Mouse (Mus musculus) hindbrain, embryonic 13.5 days (tissue): ENCODE measurements around the gene Otud1. TPM values are rescaled to one million over a fixed set of nuclear protein-coding genes. Genes with fewer than 3 reads are reported as not detected.

Source experiments
- ATAC-seq: fragments of 200-750 bp; cut with Nextera tagmentation; 2 replicates; pipeline ENCODE4 v1.8.0; 2017; ENCODE audit warnings: moderate TSS enrichment; ENCODE audit not compliant: low FRiP score
- H3K27ac ChIP-seq: fragments of 300-500 bp; sonication (generic); 2 replicates; pipeline ENCODE4 v1.5.1; 2015; ENCODE audit warnings: inconsistent platforms, mild to moderate bottlenecking, moderate library complexity
- H3K27me3 ChIP-seq: fragments of 300-500 bp; sonication (generic); 2 replicates; pipeline ENCODE4 v1.6.1; 2015; ENCODE audit warnings: mild to moderate bottlenecking, inconsistent platforms
- H3K36me3 ChIP-seq: fragments of 300-500 bp; sonication (generic); 2 replicates; pipeline ENCODE4 v1.6.1; 2015; ENCODE audit warnings: mild to moderate bottlenecking, inconsistent platforms
- H3K4me1 ChIP-seq: fragments of 300-500 bp; sonication (generic); replicated peaks from 2 replicates; pipeline ENCODE4 v1.6.1; 2015; ENCODE audit warnings: inconsistent platforms
- H3K4me2 ChIP-seq: fragments of 300-500 bp; sonication (generic); 2 replicates; pipeline ENCODE4 v1.6.1; 2015; ENCODE audit warnings: inconsistent platforms, mild to moderate bottlenecking, moderate library complexity
- H3K4me3 ChIP-seq: fragments of 300-500 bp; sonication (generic); 2 replicates; pipeline ENCODE4 v1.5.1; 2015; ENCODE audit warnings: mild to moderate bottlenecking, inconsistent platforms
- H3K9ac ChIP-seq: fragments of 300-500 bp; sonication (generic); 2 replicates; pipeline ENCODE4 v1.6.1; 2015; ENCODE audit warnings: mild to moderate bottlenecking, inconsistent platforms
- H3K9me3 ChIP-seq: fragments of 300-500 bp; sonication (generic); 2 replicates; pipeline ENCODE4 v1.6.1; 2016; ENCODE audit warnings: inconsistent platforms
- WGBS: fragments of 180-500 bp; shearing (Covaris S2); methylation state at CpG from one replicate; pipeline ENCODE4 v1.1.7; 2015; 5-methylcytosine and 5-hydroxymethylcytosine counted together
- polyA plus RNA-seq: library from polyadenylated mRNA; unstranded; fragments of >200 nt; fragmentation: Nextera tagmentation; extraction: Ambion mirVana; gene quantifications from 2 replicates; pipeline ENCODE4 v1.2.1, GENCODE M21; 2015

The Otud1 gene
- 1.0 and 1.2 TPM in 2 replicates for polyA plus RNA-seq

DNA sequence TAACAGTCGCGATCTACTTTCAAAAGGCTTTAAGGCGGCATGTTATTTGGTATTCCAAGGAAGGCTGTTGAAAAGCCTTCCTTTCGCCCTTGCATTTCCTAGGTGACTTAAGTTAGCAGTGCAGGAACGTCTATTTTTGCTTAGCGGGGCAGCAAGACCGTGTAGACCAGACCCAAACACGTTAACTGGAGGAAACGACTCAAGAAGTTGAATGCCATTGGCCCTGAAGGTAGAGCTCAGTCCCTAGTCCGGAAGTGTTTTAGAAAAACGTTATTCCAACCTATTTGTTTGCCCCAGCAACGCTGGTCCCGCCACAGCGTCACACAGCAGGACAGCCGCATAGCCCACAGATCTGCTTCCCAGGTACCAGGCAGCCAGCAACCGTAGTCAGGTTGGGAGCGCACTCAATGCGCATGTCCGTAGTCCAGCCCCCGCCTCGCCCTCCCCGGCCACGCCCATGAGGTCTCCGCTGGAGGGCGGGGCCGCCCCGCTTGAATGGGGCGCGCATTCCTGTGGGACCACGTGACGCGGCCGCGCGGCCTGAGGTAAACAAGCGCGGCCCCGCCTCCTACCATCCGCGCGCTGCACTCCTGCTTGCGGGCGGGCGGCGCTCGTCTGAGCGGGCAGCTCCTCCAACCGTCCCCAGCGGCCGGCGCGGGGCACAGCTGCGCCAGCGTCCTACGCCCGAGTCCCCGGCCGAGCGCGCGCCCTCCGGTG, at the start of gene Otud1:
Otud1 (plus strand) TSS at position 595 of the 717 bp plus-strand sequence.
- peak within 1 kb of the TSS; percentile 83 for H3K9ac ChIP-seq
- H3K4me1 ChIP-seq = peaks cover 19% of the 10 kb centered on the region
- peak within 1 kb of the TSS; percentile 64 for H3K4me2 ChIP-seq
- H3K9me3 ChIP-seq = no peaks in the 10 kb centered on the region
- H3K4me3 ChIP-seq = peak within 1 kb of the TSS; percentile 75
- H3K36me3 ChIP-seq = no peaks in the 10 kb centered on the region
- peak; percentile 98 for ATAC-seq
- peak within 1 kb of the TSS; percentile 86 for H3K27ac ChIP-seq
- WGBS = under 1% methylated on average over 59 of the region's 62 CpGs
- H3K27me3 ChIP-seq = peaks cover 39% of the 10 kb centered on the region

DNA sequence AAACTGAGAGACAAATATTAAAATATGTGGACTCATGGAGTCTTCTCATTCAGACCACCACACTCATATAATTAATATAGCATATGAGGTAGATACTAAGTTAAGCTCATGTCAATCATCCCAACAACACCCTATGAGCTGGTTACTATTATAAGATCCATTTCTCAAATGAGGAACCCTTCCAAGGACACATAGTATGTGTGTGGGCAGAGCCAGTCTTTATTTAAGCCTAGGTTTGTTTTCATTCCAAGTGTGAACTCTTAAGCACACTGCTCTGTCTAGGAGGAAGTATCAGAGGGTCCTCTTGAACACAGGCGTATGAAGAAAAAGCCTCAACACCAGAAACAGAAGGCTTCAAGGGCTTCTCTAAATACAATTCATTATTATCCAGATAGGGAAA, 49.7 kb upstream of the Otud1 start:
- Histone ChIP-seq H3K9ac (no peak overlapping the region), H3K4me2 (no peak overlapping the region), H3K9me3 (no peaks in the 10 kb centered on the region), H3K4me1 (no peaks in the 10 kb centered on the region), H3K4me3 (no peak overlapping the region), H3K27me3 (no peaks in the 10 kb centered on the region), H3K27ac (no peak overlapping the region), H3K36me3 (no peaks in the 10 kb centered on the region)
- WGBS = 53% methylated on average over 1 of the region's 1 CpGs
- ATAC-seq = no peak

DNA sequence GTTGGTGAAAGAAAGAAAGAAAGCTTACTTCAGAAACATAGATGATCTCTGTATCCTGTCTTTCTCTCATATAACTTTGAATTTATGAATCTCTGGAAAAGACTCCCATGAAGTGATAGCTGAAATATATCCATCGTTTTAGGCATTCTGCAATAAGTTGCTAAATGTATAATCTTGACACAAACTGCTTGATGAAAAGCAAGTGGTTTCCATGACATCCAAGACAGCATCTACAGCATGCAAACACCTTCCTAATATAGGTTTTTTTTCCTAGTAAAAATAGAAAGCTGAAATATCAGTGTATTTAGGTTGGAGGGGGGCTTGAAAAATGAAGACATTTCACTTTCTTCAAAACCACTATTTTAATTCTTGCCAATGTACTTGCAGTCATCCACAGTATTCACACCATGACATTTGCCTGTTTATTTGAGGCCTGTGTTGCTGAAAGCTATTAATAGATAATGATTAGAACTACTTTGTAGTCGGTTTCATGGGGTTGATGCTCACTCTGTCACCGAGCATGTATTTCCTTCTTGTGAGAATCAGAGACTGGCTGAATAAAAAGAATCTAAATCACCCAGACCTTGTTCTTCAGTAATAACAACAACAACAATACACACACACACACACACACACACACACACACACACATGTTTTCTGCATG, 49.0 kb upstream of the Otud1 start:
- H3K4me1 ChIP-seq = no peaks in the 10 kb centered on the region
- H3K9ac ChIP-seq = no peak overlapping the region
- no peak overlapping the region for H3K4me3 ChIP-seq
- no peak for ATAC-seq
- H3K4me2 ChIP-seq = no peak overlapping the region
- H3K27ac ChIP-seq = no peak overlapping the region
- H3K9me3 ChIP-seq = no peaks in the 10 kb centered on the region
- WGBS = 80% methylated on average over 3 of the region's 3 CpGs
- H3K36me3 ChIP-seq = no peaks in the 10 kb centered on the region
- no peaks in the 10 kb centered on the region for H3K27me3 ChIP-seq

DNA sequence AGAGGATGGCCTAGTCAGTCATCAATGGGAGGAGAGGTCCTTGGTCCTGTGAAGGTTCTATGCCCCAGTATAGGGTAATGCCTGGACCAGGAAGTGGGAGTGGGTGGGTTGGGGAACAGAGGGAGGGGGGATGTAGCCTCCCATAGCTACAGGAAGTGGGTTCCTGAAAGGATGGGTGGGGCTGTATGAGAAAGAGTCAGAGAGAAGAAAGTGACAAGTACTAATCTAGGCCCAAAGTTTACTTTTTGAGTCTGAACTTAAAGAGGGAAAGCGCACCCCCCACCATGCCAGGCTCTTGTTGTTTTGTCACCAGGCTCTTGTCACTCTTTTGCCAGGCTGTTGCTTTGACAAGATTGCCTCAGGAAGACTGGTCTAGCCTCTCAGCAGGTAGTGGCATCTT, 35.5 kb upstream of the Otud1 start:
- H3K4me1 ChIP-seq = no peaks in the 10 kb centered on the region
- no peak overlapping the region for H3K4me3 ChIP-seq
- no peak for ATAC-seq
- H3K36me3 ChIP-seq = no peaks in the 10 kb centered on the region
- no peak overlapping the region for H3K9ac ChIP-seq
- 88% methylated on average over 1 of the region's 1 CpGs for WGBS
- no peaks in the 10 kb centered on the region; the same call in 1 of the 2 replicates for H3K9me3 ChIP-seq
- no peaks in the 10 kb centered on the region for H3K27me3 ChIP-seq
- H3K27ac ChIP-seq = no peak overlapping the region
- no peak overlapping the region for H3K4me2 ChIP-seq

GRCm38 (mm10) chr2:19627044-19627443, 30.5 kb upstream of the Otud1 start:
- ATAC-seq = no peak
- Histone ChIP-seq H3K27me3 (no peaks in the 10 kb centered on the region), H3K9ac (no peak overlapping the region), H3K4me3 (no peak overlapping the region), H3K27ac (no peak overlapping the region), H3K9me3 (no peaks in the 10 kb centered on the region; the same call in 1 of the 2 replicates), H3K36me3 (no peaks in the 10 kb centered on the region), H3K4me1 (no peaks in the 10 kb centered on the region), H3K4me2 (no peak overlapping the region)
- 84% methylated on average over 6 of the region's 6 CpGs for WGBS

DNA sequence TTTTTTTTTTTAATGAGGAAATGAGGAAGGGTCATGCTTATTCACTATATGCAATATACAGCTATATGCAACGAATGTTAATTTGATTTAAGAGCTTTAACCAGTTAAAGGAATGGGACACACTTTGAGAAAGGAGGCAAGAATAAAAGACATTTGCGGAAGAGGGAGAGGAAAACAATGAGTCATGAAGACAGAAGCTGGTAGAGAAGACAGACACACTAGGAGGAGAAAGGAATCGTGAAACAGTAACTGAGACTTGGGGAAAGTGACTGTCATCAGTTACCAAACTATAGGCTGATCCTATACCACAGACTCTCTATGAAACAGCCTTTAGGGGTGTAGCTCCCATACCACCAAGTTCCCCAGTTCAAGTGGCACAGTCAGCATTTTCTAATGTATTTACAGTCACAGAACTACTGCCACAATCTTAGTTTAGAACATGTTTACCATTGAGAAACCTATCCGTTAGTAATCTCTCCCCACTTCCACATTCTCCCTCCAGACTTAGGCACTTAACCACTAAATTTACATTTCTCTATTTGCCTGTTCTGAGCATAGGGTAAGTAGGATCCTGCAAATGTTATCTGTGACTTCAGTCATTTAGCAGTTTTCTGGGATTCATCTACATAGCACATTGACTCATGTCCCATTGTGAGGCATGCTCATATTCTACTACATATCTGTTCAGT, 29.5 kb upstream of the Otud1 start:
- Histone ChIP-seq H3K27me3 (no peaks in the 10 kb centered on the region), H3K9me3 (no peaks in the 10 kb centered on the region; the same call in 1 of the 2 replicates), H3K4me2 (no peak overlapping the region), H3K27ac (no peak overlapping the region), H3K4me1 (no peaks in the 10 kb centered on the region), H3K4me3 (no peak overlapping the region), H3K9ac (no peak overlapping the region), H3K36me3 (no peaks in the 10 kb centered on the region)
- no peak for ATAC-seq
- WGBS = 87% methylated on average over 4 of the region's 4 CpGs

DNA sequence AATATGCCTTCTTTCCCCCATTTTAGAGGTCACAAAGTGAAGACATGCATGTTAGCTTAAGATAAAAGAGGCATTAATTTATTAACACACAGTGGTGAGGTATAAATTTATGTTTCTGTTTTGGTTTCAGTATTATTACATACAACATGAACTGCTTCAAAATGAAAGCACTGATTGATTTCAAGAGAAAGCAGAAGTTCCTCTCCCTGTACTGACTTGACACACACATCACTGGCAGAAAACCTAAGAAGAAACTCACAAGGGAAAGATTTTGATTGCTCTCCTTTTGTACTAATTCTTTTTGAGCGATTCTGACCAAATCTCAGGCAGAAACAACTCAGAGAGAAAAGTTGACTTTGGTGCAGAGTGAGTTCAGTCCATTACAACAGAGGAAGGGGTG, 27.0 kb upstream of the Otud1 start:
- H3K27me3 ChIP-seq = no peaks in the 10 kb centered on the region
- ATAC-seq = no peak
- no peak overlapping the region for H3K4me3 ChIP-seq
- no peaks in the 10 kb centered on the region for H3K36me3 ChIP-seq
- no peak overlapping the region for H3K27ac ChIP-seq
- WGBS = 79% methylated on average over 1 of the region's 1 CpGs
- no peaks in the 10 kb centered on the region; the same call in 1 of the 2 replicates for H3K9me3 ChIP-seq
- H3K4me1 ChIP-seq = no peaks in the 10 kb centered on the region
- H3K9ac ChIP-seq = no peak overlapping the region
- no peak overlapping the region for H3K4me2 ChIP-seq

GRCm38 (mm10) chr2:19633406-19633920, 24.1 kb upstream of the Otud1 start:
- 73% methylated on average over 2 of the region's 2 CpGs for WGBS
- no peak overlapping the region for H3K9ac ChIP-seq
- no peaks in the 10 kb centered on the region for H3K27me3 ChIP-seq
- H3K36me3 ChIP-seq = no peaks in the 10 kb centered on the region
- H3K9me3 ChIP-seq = no peaks in the 10 kb centered on the region
- H3K4me2 ChIP-seq = no peak overlapping the region
- no peaks in the 10 kb centered on the region for H3K4me1 ChIP-seq
- ATAC-seq = no peak
- no peak overlapping the region for H3K4me3 ChIP-seq
- no peak overlapping the region for H3K27ac ChIP-seq

GRCm38 (mm10) chr2:19645182-19645581, 12.4 kb upstream of the Otud1 start:
- Histone ChIP-seq H3K9me3 (no peaks in the 10 kb centered on the region), H3K4me1 (no peaks in the 10 kb centered on the region), H3K4me2 (no peak overlapping the region), H3K9ac (no peak overlapping the region), H3K4me3 (no peak overlapping the region), H3K36me3 (no peaks in the 10 kb centered on the region), H3K27ac (no peak overlapping the region), H3K27me3 (no peaks in the 10 kb centered on the region)
- ATAC-seq = no peak
- 89% methylated on average over 2 of the region's 2 CpGs for WGBS

DNA sequence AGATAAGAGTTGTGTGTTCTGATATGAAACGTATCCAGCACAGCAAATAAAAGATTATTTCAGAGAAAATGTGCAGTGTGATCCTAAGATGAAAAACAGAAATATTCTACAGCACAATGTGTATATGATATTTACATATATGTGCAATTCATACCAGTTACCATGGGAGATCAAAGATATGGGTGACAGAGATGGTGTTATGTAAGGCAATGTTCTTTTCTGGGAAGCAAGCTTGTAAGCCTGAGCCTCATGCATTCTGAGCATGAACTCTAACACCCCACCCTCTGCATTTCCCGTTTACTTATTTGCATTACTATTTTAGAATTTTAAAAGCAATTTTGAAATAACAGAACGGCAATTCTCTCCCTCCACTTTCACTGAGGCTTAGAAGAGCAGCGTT, 11.4 kb upstream of the Otud1 start:
- Histone ChIP-seq H3K4me1 (no peaks in the 10 kb centered on the region), H3K4me2 (no peak overlapping the region), H3K27me3 (no peaks in the 10 kb centered on the region), H3K9ac (no peak overlapping the region), H3K9me3 (no peaks in the 10 kb centered on the region), H3K4me3 (no peak overlapping the region), H3K36me3 (no peaks in the 10 kb centered on the region), H3K27ac (no peak overlapping the region)
- no peak for ATAC-seq
- WGBS = 83% methylated on average over 4 of the region's 4 CpGs

DNA sequence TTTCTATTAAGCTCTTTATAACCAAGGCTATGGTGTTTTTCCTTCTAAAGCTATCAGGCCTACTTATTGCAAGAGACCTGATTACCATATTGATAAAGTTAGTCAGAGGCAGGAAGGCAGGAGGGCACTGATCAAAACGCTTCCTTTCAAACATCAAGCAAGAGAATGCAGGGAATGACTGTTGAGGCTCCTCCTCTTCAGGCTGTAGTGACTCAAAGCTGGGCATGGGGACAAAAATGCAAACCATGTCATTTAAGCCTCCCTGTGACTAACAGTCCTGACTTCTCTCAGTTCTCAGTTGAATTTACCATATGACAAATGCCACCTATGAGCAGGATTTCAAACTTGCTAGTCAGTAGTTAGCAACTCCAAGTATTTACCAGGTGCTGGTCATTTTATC, 10.6 kb upstream of the Otud1 start:
- Histone ChIP-seq H3K4me2 (no peak overlapping the region), H3K27ac (no peak overlapping the region), H3K27me3 (no peaks in the 10 kb centered on the region), H3K9ac (no peak overlapping the region), H3K4me1 (no peaks in the 10 kb centered on the region), H3K36me3 (no peaks in the 10 kb centered on the region), H3K9me3 (no peaks in the 10 kb centered on the region), H3K4me3 (no peak overlapping the region)
- no peak for ATAC-seq
- 15% methylated on average over 1 of the region's 1 CpGs for WGBS

DNA sequence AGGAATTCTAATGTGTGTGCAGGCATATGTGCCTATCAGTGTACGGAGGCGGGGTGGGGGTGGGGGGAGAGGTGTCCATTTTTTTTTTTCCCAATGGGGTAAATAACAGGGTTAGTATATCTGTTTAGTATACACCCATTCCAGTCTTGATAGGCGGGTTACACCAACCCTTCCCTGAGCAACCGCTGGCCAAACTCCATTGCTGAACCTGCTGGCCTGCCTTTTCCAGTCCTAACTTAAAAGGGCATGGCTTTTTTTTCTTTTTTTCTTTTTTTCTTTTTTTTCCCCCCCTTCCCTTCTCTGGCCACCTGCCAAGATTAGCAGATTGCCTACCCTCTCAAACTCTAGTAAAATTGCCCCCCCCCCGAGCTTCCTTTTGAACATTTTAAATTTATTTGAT, 1.1 kb upstream of the Otud1 start:
- Histone ChIP-seq H3K27ac (no peak overlapping the region), H3K4me1 (peaks cover 19% of the 10 kb centered on the region), H3K36me3 (no peaks in the 10 kb centered on the region), H3K4me2 (peak overlapping the region; percentile 64), H3K9me3 (no peaks in the 10 kb centered on the region), H3K4me3 (no peak overlapping the region), H3K9ac (no peak overlapping the region), H3K27me3 (peaks cover 39% of the 10 kb centered on the region)
- no peak for ATAC-seq
- WGBS = 15% methylated on average over 5 of the region's 5 CpGs
